Mouse (Mus musculus): ENCODE data around the gene Cdh15.

Gene Cdh15

GRCm38 (mm10) chr8:122847829-122848561, at the start of gene Cdh15:
Gene Cdh15 (plus strand): TSS chr8:122847966.
- no peak for DNase-seq (ENCODE audit: low spot score in 2 of 2)

DNA sequence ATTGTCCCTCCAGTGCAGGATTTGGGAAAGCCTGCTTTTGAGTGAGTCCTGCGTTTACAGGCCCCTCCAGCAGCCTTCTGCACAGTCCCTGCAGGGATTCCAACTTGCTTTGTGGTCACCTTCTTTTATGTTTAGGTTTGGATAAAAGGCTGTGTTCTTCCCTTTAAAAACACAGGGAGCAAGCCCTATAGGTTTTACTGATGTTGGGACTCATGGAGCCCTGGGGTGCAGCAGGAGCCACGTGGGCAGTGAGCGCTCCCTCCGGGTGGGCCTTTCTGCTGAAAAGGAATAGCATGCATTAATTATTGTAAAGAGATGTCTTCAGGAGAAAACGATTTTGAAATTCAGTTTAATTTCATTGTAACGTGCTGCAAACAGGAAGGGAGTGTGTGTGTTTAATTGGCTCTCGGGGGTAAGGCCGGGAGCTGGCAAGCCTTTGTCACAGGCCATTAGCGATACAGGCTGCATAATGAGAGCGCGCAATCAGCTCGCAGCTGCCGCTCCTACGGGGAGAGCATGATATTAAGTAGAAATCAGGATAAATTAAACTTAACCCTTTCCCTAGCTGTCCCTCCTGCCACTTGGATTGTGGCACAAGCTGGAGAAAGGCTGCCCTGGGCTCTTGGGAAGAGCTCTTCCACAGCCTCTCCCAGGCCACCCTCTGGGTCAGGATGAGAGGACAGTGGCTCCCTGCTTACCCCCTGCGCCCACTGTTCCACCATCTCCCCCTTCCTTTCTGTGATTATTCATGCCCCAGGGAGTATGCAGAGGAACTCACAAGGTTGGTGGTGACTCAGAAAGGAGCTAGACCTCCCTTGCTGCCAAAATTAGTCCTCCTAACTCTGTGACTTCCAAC, 43.6 kb upstream of the Cdh15 start:
- no peak for DNase-seq (ENCODE audit: low spot score in 2 of 2)

GRCm38 (mm10) chr8:122805349-122805748, 42.4 kb upstream of the Cdh15 start:
- no peak for DNase-seq (ENCODE audit: low spot score in 2 of 2)

GRCm38 (mm10) chr8:122806956-122807538, 40.7 kb upstream of the Cdh15 start:
- DNase-seq (ENCODE audit: low spot score in 2 of 2) = no peak

- no peak for DNase-seq (ENCODE audit: low spot score in 2 of 2)
Measured at GRCm38 (mm10) chr8:122807907-122808306, 39.9 kb upstream of the Cdh15 start.

- DNase-seq (ENCODE audit: low spot score in 2 of 2) = no peak
Measured at GRCm38 (mm10) chr8:122810376-122810775, 37.4 kb upstream of the Cdh15 start.

DNA sequence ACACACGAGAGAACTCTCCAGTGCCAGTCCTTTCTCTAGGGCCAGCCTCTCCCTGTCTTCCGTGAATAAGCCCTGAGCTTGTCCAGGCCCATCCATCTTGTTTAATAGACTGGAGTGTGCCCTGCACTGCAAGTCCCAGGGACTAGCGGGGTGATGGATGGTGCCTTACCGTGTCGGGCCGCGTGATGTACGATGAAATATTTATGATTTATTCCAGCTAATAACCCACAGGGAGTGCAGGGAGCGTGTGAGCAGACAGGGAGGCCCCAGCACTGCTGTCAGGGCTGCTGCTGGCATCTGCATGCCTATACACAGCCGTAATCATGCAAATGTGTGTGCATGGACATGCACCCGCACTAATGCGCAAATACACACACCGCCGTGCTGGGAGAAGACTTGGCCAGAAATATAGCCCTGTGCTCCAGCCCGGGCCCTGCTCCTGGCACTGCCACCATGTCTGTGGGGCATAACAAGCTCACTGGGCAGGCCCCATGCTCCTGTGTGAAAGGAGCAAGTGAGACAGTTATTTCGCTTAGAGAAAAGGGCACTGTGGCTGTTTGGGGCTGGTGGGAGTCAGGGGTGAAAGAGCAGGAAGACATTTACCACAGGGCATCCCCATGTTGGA, 35.8 kb upstream of the Cdh15 start:
- DNase-seq (ENCODE audit: low spot score in 2 of 2) = no peak

GRCm38 (mm10) chr8:122812610-122813250, 35.0 kb upstream of the Cdh15 start:
- no peak for DNase-seq (ENCODE audit: low spot score in 2 of 2)

DNA sequence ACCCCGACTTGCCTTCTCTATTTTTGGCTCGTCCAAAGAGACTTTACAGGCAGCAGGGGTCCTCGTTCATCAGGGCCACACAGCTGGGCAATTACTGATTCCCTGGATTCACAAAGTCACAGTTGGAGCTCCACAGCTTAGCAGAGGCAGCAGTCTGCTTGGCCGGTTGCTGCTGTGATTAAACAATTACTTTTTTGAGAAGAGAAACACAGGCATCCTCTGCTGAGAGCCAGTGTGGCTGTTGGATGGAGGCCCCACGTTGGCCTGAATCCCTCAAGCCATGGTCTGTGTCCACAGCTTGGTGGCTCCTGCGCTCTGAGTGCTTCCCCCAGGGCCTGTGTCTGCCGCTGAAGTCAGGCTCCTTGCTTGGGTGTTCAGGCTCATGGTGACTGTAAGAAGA, 33.2 kb upstream of the Cdh15 start:
- no peak for DNase-seq (ENCODE audit: low spot score in 2 of 2)

- DNase-seq (ENCODE audit: low spot score in 2 of 2) = no peak
Measured at GRCm38 (mm10) chr8:122816965-122817364, 30.8 kb upstream of the Cdh15 start.

GRCm38 (mm10) chr8:122817724-122818496, 29.9 kb upstream of the Cdh15 start:
- DNase-seq (ENCODE audit: low spot score in 2 of 2) = no peak

GRCm38 (mm10) chr8:122819776-122820175, 28.0 kb upstream of the Cdh15 start:
- DNase-seq (ENCODE audit: low spot score in 2 of 2) = no peak

DNA sequence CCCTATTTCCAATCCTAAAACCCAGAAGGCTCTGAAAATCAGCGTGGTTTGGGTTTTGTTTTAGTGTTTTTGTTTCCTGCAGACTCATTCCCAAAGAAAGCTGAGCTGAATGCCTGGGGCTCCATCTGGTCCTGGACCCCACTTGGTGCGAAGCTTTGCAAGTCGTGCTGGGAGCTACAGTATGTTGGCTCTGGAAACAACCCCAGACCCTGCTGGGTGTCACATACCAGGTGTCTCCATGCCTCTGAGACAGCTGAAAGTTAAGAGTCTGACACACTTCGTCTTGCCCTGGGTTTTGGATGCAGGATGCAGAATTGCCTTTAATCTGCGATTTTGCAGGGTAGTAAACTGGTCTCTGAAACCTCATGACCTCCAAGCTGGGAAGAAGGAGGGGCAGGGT, 23.2 kb upstream of the Cdh15 start:
- no peak for DNase-seq (ENCODE audit: low spot score in 2 of 2)

DNA sequence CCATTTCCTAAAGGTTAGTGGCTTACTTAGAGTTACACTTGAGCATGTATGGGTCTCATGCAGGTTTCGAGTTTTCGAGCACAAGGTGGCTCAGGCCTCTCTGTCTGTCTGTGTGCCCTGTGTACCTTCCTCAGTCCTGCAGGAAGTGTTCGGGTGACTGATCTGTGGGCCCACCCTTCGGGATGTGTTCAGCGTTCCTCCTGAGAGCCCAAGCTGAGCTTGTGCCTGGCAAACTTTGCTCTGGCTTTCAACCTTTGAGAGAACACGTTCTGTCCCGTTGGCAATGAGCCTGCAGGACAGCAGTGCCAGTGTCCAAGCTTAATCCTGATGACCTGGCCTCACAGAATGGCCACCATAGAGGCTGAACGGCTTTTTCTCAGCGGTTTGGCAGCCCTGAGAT, 22.8 kb upstream of the Cdh15 start:
- no peak for DNase-seq (ENCODE audit: low spot score in 2 of 2)

DNA sequence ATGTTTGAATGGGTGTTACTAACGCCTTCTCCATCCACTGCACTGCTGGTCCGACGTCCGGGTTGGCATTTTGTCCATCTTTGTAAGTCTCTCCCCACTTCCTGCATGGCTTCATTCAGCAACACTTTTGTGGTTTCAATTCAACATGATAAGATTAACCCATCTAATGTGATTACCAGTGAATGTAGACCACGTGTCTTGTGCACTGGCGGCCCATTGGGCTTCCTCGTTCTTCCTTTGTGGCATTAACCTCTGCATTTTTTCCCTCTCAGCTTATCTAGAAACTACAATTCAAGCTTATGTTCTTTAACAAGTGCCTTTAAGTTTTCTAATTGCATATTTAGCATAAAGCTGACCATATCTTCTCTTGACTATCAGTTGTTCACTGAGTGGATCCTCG, 22.4 kb upstream of the Cdh15 start:
- no peak for DNase-seq (ENCODE audit: low spot score in 2 of 2)

- DNase-seq (ENCODE audit: low spot score in 2 of 2) = no peak
Measured at GRCm38 (mm10) chr8:122829396-122829795, 18.4 kb upstream of the Cdh15 start.

DNA sequence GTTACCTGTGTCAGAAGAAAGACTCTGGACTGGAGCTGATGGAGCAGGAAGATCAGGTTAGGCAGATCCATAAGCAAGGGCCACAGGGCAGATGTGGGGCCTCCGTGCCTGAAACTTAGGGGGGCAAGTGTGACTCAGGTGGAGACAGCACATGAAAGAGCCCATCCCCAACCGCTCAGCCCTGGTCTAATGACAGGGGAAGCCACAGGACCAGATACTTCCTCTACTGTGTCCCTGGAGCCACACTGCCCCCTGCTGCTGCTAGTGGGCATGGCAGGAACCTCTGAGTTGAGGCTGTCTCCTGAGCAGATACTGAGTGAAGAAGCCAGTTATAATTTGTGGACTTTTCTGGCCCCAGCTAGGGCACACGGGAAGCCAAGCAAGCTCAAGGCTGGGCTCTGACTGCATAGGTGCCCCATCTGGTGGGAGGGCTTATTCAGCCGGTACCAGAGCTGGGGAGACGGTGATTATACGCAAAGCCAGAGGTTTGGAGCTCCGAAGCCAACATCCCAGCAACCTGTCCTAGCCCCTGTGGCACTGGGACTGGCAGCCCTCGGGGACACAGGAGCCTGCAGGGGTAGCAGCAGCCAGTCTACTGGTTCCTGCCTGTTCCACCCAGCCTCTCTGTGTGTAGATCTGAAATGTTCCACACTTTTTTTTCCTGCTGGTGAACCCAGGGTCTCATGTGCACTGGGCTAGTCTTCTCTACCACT, 17.3 kb upstream of the Cdh15 start:
- DNase-seq (ENCODE audit: low spot score in 2 of 2) = peak; percentile 96 to 98

DNA sequence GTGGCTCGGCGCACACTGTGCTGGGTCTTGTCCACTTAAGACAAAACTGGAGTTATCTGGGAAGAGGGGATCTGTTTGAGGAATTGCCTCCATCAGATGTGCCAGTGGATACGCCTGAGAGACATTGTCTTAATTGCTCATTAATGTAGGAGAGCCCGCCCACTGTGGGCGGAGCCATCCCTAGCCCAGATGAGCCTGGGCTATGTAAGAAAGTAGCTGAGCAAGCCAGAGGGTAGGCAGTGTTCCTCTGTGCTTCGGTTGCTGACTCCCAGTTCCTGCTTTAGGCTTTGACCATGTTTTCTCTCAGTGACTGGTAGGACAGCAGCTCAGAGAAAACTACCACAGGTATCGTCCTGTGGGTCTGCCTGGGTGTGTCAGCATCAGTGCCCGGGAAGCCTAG, 13.3 kb upstream of the Cdh15 start:
- DNase-seq (ENCODE audit: low spot score in 2 of 2) = no peak

GRCm38 (mm10) chr8:122834971-122835370, 12.8 kb upstream of the Cdh15 start:
- peak; percentile 64 to 68 for DNase-seq (ENCODE audit: low spot score in 2 of 2)

- DNase-seq (ENCODE audit: low spot score in 2 of 2) = no peak
Measured at GRCm38 (mm10) chr8:122836199-122836598, 11.6 kb upstream of the Cdh15 start.

All from frontal cortex, postnatal 25 days (tissue).